Mouse (Mus musculus): Measurements from ENCODE around the gene Afmid.
"Not testable (repeated sequence)": the region's sequence is repeated elsewhere in the genome, so short reads cannot be mapped to it uniquely, and the experiment has no call there.

The Afmid gene

DNA sequence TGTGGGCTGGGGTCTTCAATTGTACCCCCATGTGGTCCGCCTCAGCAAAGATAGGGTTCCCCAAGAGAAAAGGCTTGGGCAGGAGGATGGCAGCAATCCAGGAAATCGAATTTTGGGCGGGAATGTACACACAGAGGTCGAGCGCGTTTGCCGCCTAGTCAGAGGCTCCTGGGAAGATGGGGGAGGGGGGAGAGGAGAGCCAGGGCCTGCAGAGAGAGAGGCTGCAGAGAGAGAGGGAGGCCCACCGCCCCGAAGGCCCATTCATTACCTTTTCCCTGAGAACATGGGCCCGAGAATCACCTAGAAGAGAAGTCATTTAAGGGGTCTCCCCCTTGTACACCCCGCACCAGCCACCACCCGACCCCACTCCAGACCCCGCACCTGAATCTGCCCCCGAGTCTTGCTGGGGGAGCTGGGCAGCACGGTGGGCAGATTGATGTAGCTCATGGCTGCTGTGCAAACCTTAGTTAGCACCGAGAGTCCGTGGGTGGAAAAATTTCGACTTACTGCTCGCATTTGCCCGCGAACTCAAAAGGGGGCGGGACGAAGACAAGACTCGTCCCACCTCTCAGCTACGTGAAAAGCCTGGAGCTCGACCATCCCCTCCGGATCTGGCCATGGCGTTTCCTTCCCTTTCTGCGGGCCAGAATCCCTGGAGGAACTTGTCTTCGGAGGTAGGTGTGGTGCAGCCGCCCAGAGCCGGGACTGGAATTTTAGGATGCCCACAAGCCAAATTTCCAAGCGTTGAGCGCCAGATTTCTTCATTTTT, at the start of gene Afmid, which contains the start of gene Tk1:
Gene Afmid, plus strand, starts transcription at position 592 of the 769 bp plus-strand sequence.
Gene Tk1, minus strand, starts transcription at position 760 of the 769 bp plus-strand sequence.
- peak; percentile 91 for DNase-seq

- DNase-seq: no peak
These were observed 49.5 kb upstream of the Afmid start for GRCm38 (mm10) chr11:117776085-117776792.

DNA sequence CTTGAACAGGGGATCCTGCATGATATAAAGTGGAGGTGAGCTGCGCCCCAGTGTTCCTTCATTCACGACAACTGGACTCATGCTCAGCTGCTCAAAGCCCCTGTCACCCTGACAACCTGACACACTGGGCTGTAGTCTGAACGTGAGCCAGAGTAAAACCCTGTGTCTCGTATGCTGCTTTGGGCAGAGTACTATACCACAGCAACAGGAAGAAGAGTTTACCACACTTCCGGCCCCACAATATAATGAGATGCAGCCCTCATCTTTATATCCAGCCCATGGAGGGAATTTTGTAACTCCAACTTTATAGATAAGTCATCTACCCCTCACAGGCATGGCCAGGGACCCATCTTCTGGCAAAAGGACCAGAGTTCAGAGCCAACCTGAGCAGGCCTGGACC, 48.6 kb upstream of the Afmid start:
- no peak for DNase-seq

DNA sequence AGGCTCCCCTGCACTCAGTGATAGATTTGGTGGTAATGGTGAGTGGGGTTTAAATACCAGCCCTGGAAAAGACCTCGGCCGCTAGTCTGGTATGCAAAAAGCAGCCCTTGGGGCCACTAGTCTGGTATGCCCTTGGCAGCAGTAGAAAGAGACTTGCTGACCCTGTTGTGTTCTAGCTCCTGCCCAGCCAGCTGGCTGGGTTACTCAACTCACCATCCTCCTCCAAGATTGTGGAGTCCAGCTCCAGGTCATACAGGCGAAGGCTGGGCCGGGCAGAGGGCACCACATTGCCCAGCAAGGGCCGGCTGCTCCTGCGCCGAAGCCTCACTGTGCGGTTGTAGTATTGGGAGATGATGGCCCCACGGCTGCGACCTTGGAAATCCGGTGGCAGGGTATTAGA, 47.7 kb upstream of the Afmid start:
- peak; percentile 60 for DNase-seq

- DNase-seq: peak; percentile 61
These were observed 46.8 kb upstream of the Afmid start for GRCm38 (mm10) chr11:117778851-117779433.

GRCm38 (mm10) chr11:117779434-117780198, 46.1 kb upstream of the Afmid start:
- peak; percentile 89 for DNase-seq

GRCm38 (mm10) chr11:117780199-117780515, 45.6 kb upstream of the Afmid start:
- no peak for DNase-seq

- DNase-seq: peak; percentile 95
These were observed 45.1 kb upstream of the Afmid start for GRCm38 (mm10) chr11:117780582-117781111.

GRCm38 (mm10) chr11:117781199-117781821, 44.4 kb upstream of the Afmid start:
- DNase-seq: peak; percentile 89

DNA sequence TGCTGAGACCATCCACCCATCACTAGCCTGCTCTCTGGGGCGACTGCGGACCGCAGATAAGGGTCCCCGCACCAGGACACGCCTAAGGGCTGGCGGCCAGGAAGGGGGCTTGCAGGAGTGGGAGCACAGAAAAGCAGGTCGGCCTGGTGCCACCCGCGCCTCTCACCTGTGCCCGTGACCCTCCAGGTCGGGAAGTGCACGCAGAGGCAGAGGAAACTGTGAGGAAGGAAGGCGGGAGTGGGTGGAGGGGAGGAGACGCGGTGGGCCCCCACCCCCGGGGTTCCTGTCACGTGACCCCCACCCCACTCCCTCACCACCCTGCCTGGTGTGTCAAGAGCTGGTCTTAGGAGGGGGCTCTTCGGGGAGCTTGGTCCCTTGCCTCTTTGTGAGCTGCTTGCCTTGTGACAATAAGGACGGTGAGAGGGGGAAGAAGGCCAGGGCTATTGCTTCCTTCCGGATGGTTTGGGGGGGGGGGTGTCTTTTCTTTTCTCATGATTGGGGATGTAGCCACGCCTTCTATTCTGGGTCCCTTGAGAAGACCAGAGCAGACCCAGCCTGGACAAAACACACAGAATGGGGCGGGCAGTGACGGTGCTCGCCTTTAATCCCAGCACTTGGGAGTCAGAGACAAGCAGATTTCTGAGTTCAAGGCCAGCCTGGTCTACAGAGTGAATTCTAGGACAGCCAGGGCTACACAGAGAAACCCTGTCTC, 43.6 kb upstream of the Afmid start, which contains the start of the genes Tmc8 and Tmc6:
Gene Tmc8, plus strand, starts transcription at position 84 of the 712 bp plus-strand sequence.
Gene Tmc6, minus strand, starts transcription at position 206 of the 712 bp plus-strand sequence.
- DNase-seq: peak; percentile 72

GRCm38 (mm10) chr11:117782705-117783034, 43.1 kb upstream of the Afmid start:
- no peak for DNase-seq

GRCm38 (mm10) chr11:117783089-117783488, 42.6 kb upstream of the Afmid start:
- peak; percentile 75 for DNase-seq

- DNase-seq: peak; percentile 59
These were observed 41.9 kb upstream of the Afmid start for GRCm38 (mm10) chr11:117783683-117784309.

DNA sequence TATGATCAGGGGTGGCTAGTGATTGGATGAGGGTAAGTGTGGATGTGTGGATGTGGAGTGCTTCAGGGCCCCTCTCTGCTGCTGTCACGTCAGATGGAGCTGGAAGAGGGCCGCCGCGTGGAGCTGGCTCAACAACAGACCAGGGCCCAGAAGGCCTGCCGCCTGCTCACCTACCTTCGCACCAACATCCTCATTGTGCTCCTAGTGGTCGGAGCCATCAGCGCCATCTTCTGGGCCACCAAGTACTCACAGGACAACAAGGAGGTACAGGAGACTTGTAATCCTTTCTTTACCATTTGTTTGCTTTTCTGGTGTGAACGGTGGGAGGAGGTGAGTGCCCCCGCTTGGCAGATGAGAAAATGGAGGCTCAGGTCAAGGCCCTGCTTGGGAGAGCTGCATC, 39.4 kb upstream of the Afmid start:
- DNase-seq: peak; percentile 78

GRCm38 (mm10) chr11:117788481-117788880, 37.2 kb upstream of the Afmid start:
- not testable (repeated sequence) for DNase-seq

- peak; percentile 76 for DNase-seq
These were observed 35.4 kb upstream of the Afmid start for GRCm38 (mm10) chr11:117790286-117790685.

GRCm38 (mm10) chr11:117790703-117791440, 34.9 kb upstream of the Afmid start:
- DNase-seq: peak; percentile 77

GRCm38 (mm10) chr11:117791441-117791761, 34.3 kb upstream of the Afmid start:
- DNase-seq: no peak

DNA sequence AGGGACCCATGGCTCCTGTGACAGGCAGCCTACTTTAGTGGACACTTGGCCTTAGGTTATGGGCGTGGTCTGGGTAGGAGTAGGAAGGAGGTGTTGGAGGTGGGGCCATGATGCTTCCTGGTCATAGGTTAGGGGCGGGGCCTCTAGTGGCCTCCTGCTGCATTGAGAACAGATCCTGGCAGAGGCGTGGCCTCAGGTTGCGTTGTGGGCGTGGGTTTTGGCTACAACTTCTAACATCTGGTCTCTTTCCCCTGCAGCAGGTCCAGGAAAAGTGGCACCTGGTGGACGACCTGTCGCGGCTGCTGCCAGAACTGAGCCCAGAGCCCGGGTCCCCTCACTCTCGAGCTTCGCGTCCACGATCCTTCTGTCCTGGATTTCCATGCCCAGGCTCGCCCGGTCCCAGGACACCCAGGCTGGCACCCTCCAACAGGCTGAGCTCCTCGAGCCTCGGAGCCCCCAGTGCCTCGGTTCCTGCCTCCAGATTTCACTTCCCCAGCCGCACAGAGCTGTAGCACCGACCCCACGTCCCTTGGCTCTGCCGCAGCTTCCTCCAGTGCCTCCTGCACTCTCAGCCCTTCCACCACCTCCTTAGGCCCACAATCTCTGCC, 33.3 kb upstream of the Afmid start:
- DNase-seq: peak; percentile 90

DNA sequence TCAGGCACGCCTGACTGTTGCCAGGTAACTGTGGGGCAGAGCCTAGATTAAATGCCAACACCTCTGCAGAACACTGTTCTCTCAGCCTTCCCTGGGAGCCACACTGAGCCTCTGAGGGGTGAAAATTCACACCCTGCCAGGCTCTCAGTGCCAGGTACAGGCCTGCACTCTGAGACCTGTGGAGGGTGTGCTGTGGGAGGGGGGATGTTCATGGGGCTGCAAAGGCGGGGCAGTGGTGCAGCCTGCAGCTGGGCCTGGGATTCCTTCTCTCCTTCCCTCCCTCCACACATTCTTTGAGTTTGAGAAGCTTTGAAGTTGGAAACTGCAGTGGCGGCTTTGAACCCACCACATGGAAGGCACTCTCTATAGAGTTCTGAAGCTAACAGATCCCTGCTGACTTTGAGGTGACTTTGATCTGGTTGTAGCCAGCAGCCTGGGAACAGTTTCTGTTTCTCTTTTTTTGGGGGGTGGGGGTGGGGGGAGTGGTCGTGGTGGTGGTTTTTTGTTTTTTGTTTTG, 31.6 kb upstream of the Afmid start:
- no peak for DNase-seq
